Mouse (Mus musculus): Measurements from ENCODE around the gene Slc5a5. TPM values are rescaled to one million over a fixed set of nuclear protein-coding genes. Genes with fewer than 3 reads are reported as not detected.

The Slc5a5 gene
- not detected in 3 replicates for total RNA-seq (2017)

DNA sequence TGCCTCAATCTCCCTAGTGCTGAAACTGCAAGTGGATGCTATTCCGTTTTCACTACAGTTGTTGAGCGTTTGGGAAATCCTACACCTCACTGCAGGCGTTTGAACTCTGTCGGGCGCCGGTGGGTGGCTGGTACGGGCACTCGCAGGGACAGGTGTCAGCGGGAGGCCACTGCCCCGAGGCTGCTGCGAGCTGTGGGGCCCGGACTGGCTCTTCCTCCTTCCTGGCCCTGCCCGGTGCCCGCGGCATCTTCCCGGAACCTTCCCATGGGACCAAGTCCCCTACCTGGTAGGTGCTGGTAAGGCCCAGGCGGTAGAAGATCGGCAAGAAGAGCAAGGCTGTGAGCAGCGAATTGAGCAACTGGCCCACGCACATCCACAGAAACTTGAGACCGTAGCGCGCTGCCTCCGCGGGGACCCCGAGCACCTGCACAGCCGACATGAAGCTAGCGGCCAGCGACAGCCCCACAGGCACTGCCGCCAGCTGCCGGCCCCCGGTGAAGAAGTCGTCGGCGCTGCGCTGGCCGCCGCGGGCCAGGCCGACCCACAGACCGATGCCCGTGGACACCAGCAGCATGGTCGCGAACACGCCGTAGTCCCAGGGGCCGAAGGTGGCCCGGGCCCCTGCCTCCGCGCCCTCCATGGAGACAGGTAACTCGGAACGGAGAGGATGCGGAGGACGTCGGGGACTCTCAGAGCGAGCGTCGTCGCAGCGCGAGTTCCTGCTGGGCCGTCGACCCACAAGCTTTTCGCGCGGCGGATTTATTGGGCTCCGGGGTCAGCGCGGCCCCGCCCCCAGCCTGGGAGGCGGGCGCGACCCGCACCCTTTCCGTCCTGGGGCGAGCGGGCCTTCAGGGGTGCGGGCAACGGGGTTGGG lies at the start of gene Slc5a5:
Gene Slc5a5 (minus strand): TSS at position 736 of the 874 bp plus-strand sequence.
- no peak for ATAC-seq (replicated peaks; ENCODE audit: insufficient number of reproducible peaks, low FRiP score, low TSS enrichment, poor library complexity, severe bottlenecking)

DNA sequence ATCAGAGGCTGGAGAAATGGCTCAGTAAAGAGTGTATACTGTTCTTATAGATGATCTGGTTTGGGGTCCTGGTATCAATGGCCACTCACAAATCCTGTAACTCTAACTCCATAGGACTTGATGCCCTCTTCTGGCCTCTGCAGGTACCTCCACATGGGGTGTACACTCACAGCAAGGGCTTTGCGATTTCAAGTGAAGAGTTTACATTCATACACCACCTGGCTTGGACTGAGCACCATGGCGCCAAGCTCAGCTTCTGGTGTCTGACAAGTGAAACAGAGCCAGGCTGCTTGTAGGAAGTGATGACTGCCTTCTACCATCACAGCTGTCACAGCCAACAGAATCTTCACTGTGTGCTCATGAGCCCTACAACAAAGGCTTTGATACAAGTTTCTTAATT lies 48.9 kb upstream of the Slc5a5 start:
- no peak for ATAC-seq (replicated peaks; ENCODE audit: insufficient number of reproducible peaks, low FRiP score, low TSS enrichment, poor library complexity, severe bottlenecking)

DNA sequence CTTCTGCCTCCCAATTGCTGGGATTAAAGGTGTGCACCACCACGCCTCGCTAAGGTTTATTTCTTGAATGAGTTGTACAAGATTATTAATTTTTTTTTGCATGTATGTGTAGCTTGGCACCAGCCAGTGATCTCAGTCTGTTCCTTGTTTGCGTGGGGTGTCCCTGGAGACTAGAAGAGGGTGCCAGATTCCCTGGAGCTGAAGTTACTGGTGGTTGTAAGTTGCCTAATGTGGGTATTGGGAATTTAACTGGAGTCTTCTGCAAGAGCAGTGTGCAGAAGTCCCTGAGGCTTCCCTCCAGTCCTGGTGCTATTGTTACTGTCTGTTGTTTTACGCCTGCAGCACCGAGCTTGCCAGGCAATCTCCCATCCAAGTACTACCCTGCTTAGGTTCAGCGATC lies 44.6 kb upstream of the Slc5a5 start:
- no peak for ATAC-seq (replicated peaks; ENCODE audit: insufficient number of reproducible peaks, low FRiP score, low TSS enrichment, poor library complexity, severe bottlenecking)

DNA sequence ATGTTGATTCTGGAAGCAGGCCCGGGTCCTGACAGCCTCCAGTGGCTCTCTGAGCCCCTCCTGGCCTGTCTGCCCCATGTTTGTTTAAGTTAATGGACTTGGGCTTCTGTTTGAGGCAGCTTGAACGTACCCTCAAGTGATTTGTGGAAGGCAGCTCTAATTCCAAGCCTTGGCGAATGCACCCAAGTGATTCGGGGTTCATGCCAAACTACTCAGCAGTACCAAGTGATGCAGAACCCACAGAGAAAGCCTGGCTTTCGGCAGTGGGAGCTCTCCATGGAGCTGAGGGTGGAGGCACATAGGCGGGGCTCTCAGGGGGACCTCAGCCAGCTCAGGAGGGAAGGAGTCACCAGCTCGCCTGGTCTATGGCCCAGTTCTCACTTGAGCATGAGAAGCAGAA lies 42.2 kb upstream of the Slc5a5 start:
- no peak for ATAC-seq (replicated peaks; ENCODE audit: insufficient number of reproducible peaks, low FRiP score, low TSS enrichment, poor library complexity, severe bottlenecking)

DNA sequence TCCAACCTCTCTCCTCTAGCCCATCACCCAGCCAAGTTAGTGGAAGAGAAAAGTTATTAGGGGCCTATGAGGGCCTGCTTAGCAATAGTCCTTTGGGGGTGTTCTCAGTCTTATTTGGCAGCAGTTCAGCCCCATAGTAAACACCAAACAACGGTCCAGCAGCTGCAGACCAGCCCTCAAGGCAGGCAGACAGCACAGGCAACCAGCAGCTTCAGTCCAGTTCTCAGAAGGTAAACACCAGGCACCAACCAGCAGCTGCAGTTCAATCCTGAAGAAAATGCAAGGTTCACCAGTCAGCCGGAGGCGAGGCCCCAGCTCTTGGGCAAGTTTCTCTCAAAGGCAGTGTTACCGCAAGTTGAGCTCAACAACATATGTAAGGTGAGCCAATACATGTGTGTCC lies 40.5 kb upstream of the Slc5a5 start:
- no peak for ATAC-seq (replicated peaks; ENCODE audit: insufficient number of reproducible peaks, low FRiP score, low TSS enrichment, poor library complexity, severe bottlenecking)

DNA sequence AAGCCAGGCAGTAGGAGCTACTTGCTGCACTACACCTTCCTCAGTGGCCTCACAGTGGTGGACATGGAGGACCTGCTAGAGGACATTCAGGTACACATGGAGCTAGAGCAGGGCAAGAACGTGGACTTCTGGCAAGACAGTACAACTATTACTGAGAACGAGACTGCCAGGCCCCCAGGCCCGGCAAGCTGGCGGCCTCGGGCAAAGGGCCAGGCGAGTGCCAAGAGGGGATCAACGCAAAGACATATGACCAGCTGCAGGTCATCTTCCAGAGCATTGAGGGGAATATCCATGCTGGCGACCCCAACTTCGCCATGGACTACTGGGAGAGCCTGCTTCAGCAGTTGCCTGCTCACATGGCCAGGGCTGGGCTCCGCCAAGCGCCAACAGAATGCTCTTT lies 39.2 kb upstream of the Slc5a5 start:
- no peak for ATAC-seq (replicated peaks; ENCODE audit: insufficient number of reproducible peaks, low FRiP score, low TSS enrichment, poor library complexity, severe bottlenecking)

DNA sequence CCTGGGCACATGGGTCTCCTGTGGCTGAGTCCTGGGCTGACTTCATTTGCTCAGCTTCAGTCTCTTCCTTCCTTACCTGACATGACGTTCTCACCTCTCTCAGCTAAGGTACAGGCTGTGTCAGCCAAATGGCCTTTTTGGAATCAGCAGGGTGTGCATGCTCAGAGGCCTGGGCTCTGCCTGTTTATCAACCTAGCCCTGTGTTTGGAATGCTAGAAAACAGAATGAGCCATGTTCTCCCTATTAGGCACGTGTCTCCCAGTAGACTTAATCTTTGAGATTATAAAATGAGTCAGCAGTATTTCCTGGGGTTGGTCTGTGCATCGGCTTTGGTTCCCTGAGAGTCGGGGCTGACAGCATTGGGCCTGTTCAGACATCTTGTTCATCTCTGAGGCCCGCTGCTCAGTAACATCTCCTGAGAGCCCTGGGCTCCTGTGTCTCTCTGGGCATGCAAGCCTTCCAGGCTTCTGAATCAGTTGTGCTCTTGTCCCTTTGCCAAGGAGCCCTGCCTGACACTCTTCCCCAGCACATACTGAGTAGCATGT lies 36.3 kb upstream of the Slc5a5 start:
- no peak for ATAC-seq (replicated peaks; ENCODE audit: insufficient number of reproducible peaks, low FRiP score, low TSS enrichment, poor library complexity, severe bottlenecking)

DNA sequence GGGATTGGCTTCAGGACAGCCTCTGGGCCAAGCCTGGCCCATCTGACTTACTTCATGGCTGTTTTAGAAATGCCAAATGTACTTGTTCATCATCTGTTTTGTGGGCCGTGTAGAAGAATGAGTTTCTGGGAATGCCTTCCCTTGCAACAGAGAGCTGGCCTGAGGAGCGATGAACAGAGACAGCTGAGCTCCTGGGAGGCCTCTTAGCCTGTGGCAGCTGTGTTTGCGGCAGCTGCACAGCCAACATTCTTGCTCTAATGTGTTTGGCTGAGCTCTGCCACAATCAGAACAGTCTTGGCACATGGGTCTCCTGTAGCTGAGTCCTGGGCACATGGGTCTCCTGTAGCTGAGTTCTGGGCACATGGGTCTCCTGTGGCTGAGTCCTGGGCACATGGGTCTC lies 35.5 kb upstream of the Slc5a5 start:
- no peak for ATAC-seq (replicated peaks; ENCODE audit: insufficient number of reproducible peaks, low FRiP score, low TSS enrichment, poor library complexity, severe bottlenecking)

DNA sequence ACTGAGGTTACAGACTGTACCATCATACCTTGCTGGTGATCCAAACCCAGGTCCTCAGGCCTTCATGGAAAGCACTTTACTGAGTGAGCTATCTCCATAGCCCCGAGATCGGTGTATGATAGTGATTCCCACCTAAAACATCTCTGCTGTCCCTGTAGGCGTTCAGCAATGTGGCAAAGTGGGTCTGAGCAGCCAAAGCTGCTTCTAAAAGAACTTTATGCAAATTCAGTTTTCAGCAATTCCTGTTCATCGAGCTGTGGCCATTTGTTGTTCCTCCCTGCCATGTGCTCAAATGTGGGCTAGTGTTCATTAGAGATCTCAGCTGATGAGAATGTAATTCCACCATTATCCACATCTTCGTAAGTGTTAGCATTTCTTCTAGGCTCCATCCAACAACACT lies 33.8 kb upstream of the Slc5a5 start:
- no peak for ATAC-seq (replicated peaks; ENCODE audit: insufficient number of reproducible peaks, low FRiP score, low TSS enrichment, poor library complexity, severe bottlenecking)

DNA sequence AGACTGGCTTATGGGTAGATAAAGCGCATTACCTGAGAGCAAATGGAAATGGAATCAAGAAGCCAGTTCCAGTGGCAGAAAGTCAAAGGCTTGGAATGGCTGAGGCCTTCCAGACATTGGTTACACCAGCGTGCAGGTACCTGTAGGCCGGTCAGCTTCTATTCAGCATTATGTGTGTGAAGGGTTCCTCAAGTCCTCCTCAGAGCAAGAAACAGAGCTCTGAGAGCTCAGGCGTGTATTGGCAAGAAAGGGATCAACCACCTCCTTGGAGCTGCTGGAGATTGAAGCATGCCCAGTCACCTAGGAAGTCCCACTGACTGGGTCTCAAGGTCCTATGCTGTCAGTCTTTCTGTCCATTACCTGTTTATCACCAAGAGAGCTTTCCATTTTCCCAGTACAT lies 33.2 kb upstream of the Slc5a5 start:
- ATAC-seq (replicated peaks; ENCODE audit: insufficient number of reproducible peaks, low FRiP score, low TSS enrichment, poor library complexity, severe bottlenecking): no peak

DNA sequence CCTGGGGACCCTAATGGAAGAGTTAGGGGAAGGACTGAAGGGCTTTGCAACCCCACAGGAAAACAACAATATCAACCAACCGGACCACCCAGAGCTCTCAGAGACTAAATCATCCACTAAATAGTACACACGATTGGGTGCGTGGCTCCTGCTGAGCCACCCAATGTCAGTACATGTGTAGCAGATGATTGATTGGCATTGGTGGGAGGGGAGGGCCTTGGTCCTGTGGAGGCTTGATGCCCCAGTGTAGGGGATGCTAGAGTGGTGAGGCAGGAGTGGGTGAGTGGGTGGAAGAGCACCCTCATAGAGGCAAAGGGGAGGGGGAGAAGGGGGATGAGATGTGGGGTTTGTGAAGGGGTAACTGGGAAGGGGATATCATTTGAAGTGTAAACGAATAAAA lies 31.6 kb upstream of the Slc5a5 start:
- no peak for ATAC-seq (replicated peaks; ENCODE audit: insufficient number of reproducible peaks, low FRiP score, low TSS enrichment, poor library complexity, severe bottlenecking)

DNA sequence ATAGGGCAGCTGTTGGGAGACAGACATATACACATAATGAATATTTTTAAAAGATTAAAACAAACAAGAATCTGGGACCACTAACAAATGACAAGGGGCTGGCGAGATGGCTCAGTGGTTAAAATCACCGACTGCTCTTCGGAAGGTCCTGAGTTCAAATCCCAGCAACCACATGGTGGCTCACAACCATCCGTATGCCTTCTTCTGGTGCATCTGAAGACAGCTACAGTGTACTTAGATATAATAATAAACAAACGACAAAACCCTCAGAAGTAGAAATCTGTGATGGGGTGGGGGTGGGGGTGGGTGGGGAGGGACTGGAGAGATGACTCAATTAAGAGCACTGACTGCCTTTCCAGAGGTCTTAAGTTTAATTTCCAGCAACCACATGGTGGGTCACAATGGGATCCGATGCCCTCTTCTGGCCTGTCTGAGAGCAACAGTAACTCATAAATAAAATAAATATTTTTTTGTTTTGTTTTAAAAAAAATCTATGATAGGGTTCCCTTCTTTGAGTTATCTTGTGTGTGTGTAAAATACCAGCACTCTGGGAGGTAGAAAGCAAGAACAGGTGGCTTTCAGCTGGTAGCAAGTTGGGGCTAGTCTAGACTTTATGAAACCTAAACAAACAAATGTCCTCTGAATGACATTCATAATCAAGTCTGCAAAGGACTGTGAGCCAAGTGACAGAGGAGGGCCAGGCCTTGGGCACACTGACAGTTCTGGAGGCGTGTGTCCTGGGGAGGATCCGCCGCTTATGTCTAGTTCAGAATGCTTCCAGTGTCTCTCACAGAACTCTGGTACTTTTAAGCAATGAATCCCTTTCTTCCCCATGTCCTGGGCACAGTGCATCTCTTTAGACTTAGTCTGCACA lies 27.7 kb upstream of the Slc5a5 start:
- no peak for ATAC-seq (replicated peaks; ENCODE audit: insufficient number of reproducible peaks, low FRiP score, low TSS enrichment, poor library complexity, severe bottlenecking)

DNA sequence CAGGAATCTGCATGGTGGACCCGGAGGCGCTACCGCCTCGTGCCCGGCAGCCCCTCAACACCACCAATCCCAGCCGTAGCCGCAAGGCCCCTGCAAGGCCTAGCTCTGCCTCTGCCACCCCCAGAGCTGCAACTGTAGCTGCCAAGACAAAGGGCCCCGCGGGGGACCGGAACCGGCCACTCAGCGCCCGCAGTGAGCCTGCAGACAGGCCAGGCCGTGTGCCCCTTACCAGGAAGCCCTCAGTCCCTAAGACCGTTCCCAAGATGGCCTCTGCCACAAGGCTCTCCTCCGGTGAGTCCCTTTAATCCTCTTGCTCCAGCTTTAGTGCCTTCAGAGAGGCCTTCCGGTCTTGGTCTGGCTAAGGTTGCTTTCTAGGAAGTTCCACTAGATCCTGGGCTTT lies 22.1 kb upstream of the Slc5a5 start:
- no peak for ATAC-seq (replicated peaks; ENCODE audit: insufficient number of reproducible peaks, low FRiP score, low TSS enrichment, poor library complexity, severe bottlenecking)

DNA sequence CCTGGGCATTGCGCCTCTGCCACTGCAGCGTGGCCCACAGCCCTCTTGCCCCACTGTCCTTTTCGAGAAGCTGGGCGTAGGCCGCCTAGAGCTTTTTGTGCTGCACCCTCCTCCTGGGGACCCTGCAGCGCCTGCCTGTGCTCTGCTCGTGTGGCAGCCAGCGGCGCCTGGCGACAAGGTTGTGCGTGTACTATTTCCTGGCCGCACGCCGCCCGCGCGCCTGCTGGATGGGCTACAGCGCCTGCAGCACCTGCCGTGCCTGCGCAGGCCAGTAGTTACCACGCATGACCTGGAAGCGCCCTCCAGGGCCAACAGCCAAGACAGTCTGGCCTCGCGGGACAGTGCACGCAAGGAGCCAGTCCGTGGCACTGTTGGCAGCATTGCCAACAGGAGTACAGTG lies 21.0 kb upstream of the Slc5a5 start:
- no peak for ATAC-seq (replicated peaks; ENCODE audit: insufficient number of reproducible peaks, low FRiP score, low TSS enrichment, poor library complexity, severe bottlenecking)

DNA sequence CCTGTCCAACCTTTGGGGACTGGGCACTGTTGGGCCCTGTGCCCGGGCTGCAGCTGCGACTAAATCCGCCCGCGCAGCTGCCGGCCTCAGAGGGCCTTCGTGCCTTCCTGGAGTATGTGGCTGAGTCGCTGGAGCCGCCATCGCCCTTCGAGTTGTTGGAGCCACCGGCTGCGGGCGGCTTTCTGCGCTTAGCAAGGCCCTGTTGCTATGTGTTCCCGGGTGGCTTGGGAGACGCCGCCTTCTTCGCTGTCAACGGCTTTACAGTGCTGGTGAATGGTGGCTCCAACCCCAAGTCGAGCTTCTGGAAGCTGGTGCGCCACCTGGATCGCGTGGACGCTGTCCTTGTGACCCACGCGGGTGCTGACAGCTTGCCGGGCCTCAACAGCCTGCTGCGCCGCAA lies 20.4 kb upstream of the Slc5a5 start:
- no peak for ATAC-seq (replicated peaks; ENCODE audit: insufficient number of reproducible peaks, low FRiP score, low TSS enrichment, poor library complexity, severe bottlenecking)

DNA sequence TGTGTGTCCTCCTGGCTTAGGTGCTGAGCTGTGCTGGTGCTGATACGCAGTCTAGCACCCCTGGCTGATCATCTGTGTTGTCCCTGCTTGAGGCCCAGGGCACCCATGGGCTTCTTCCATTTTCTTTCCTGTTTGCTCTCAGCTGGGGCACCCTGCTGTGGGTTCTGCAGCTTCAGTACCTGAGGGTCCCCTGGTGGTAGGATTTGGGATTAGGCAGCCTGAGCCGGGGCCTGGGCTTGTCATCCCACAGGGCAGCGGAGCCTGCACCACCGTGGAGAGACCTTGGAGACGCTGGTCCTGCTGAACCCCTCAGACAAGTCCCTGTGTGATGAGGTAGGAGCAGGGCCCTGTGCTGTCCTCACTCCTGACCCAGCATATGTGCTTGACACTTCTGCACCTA lies 19.0 kb upstream of the Slc5a5 start:
- ATAC-seq (replicated peaks; ENCODE audit: insufficient number of reproducible peaks, low FRiP score, low TSS enrichment, poor library complexity, severe bottlenecking): no peak

DNA sequence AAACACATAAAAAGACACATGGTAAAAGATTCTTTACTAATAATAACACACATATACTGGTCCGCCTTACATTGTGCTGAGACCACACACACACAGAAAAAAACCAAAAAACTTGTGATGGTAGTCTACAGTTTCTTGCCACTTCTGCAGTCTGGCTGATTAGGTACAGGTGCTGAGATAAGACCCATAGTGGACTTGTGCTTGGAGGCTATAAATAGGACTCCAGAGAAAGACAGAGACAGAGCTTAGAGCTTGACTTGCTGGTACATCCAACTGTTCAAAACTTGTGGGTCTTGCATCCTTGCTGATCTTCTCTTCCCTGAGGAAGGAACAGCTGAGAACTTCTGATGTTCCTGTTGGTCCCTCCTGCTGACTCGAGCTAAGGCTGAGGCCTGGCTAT lies 15.0 kb upstream of the Slc5a5 start:
- ATAC-seq (replicated peaks; ENCODE audit: insufficient number of reproducible peaks, low FRiP score, low TSS enrichment, poor library complexity, severe bottlenecking): no peak

DNA sequence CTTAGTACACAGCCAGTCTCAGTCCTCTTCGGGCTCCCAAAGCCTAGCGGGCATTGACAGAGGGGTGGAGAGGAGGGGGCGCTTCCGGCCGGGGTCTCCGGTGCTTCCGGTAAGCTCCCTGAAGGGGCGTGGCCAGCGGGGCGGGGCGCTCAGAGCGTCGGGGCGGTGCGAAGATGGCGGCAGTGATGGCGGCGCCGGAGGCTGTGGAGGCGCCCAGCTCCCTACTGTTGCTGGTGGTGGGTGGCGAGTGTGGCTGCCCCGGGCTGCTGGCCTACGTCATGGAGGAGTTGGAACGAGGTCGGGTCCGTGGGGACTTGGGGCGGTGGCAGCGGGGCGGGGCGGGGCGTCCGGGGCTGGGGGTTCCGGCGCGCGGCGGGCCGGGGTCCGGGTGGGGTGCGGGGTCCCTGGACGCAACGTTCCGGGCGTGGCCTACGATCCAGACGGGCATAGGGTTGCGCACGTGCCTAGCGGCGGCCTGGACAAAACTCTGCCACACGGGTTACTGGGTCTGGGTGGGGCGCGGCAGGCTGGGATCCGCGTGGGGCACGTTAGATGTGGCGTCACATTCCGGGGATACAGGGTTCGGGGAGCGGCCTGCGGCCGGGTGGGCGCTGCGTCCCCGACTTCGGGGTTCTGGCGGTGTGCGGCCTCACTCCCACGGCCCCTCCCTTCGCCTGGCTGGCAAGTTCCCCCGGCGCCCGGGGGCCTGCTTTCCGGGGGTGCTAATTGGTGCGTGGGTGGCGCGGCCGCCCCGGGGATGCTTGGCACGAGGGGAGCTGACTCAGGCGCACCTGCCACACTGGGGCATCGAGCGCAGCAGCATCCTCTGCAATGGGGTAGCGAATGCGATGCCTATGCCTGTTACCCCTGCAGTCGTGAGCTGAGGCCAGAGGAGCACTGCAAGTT lies 13.5 kb upstream of the Slc5a5 start, which contains the start of gene Map1s:
Gene Map1s (plus strand): TSS at position 102 of the 906 bp plus-strand sequence.
- ATAC-seq (replicated peaks; ENCODE audit: insufficient number of reproducible peaks, low FRiP score, low TSS enrichment, poor library complexity, severe bottlenecking): peak; percentile 51

DNA sequence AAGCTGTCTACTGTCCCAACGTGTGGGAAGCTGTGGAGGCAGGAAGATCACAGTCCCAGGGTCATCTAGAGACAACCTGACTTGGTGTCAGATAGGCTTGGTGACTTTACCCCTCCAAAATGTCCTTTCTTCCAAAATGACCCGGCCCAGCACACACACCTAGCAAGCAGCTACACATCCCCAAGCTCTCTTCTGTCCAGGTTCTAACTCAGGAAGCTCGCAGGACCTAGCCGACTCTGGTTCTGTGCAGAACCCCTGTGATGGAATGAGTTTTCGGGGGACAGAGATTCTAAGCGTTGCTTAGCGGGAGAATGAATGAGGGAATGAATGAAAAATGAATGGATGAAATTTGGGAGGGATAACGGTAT lies 12.9 kb upstream of the Slc5a5 start:
- no peak for ATAC-seq (replicated peaks; ENCODE audit: insufficient number of reproducible peaks, low FRiP score, low TSS enrichment, poor library complexity, severe bottlenecking)
